Mouse (Mus musculus) CH12.LX (cell line): ENCODE measurements at regions not wholly inside any gene's neighbourhood (a gene's known extent, or its start where the extent isn't known, plus 50 kb on each side); places are given as distances from the start of the nearest gene placed in this dataset.

Source experiments
- DNase-seq: peaks from one replicate; pipeline ENCODE4 v3.0.0-alpha.2; 2013; ENCODE audit errors: extremely low read depth
- H3K27ac ChIP-seq: 2 replicates; pipeline ENCODE4 v1.5.1; 2012; ENCODE audit warnings: low read depth, mild to moderate bottlenecking, control low read depth, moderate library complexity; ENCODE audit not compliant: insufficient read depth
- H3K27me3 ChIP-seq: replicated peaks from 2 replicates; pipeline ENCODE3; 2012; ENCODE audit warnings: inconsistent platforms
- H3K36me3 ChIP-seq, 2 experiments: replicated peaks in 1 of 2; 2 replicates each; pipeline versions ENCODE3 to v1.6.1; 2012; ENCODE audit warnings: inconsistent platforms in 1 of 2, low read length in 1 of 2, mild to moderate bottlenecking in 1 of 2, mixed read lengths in 1 of 2, moderate library complexity in 1 of 2; ENCODE audit not compliant: control insufficient read depth in 1 of 2, insufficient read depth in 1 of 2
- H3K4me1 ChIP-seq, 2 experiments: 2 replicates each; pipeline ENCODE4 v1.6.1; 2012; ENCODE audit warnings: inconsistent platforms in 1 of 2, moderate library complexity in 1 of 2; ENCODE audit not compliant: insufficient read depth in 2 of 2, control insufficient read depth in 1 of 2
- H3K4me2 ChIP-seq: 2 replicates; pipeline ENCODE4 v1.6.1; 2012; ENCODE audit warnings: low read depth, mild to moderate bottlenecking, control low read depth; ENCODE audit not compliant: poor library complexity, insufficient read depth, severe bottlenecking
- H3K4me3 ChIP-seq, 3 experiments: fragments of 150-350 bp in 1 of 3; sonication (generic) in 1 of 3; replicated peaks in 1 of 3; 2 replicates each; pipeline versions ENCODE3 to v1.5.1; 2011 to 2012; ENCODE audit warnings: low read depth in 2 of 3, low read length in 2 of 3, mild to moderate bottlenecking in 2 of 3, moderate library complexity in 2 of 3, control low read depth in 1 of 3, improper control_type of control experiment in 1 of 3, inconsistent platforms in 1 of 3, mixed read lengths in 1 of 3; ENCODE audit not compliant: poor library complexity in 1 of 3
- H3K79me2 ChIP-seq: replicated peaks from 2 replicates; pipeline ENCODE4 v1.6.1; 2012; ENCODE audit warnings: mild to moderate bottlenecking, moderate library complexity; ENCODE audit not compliant: control insufficient read depth, poor library complexity, insufficient read depth, severe bottlenecking; ENCODE audit errors: extremely low read depth
- H3K9ac ChIP-seq: 2 replicates; pipeline ENCODE4 v1.6.1; 2012; ENCODE audit warnings: low read depth, mild to moderate bottlenecking, control low read depth, moderate library complexity; ENCODE audit not compliant: insufficient read depth
- H3K9me3 ChIP-seq: replicated peaks from 2 replicates; pipeline ENCODE3; 2012; ENCODE audit warnings: low read length, inconsistent platforms, mixed read lengths
- CHD1 ChIP-seq: IDR thresholded peaks from 2 replicates; pipeline ENCODE4 v1.6.1; 2012; ENCODE audit warnings: low read depth, low read length, improper control_type of control experiment, inconsistent platforms
- EP300 ChIP-seq: IDR thresholded peaks from 2 replicates; pipeline ENCODE4 v1.6.1; 2011; ENCODE audit warnings: low read length, improper control_type of control experiment
- GABPA ChIP-seq: IDR thresholded peaks from 2 replicates; pipeline ENCODE4 v1.6.1; 2012; ENCODE audit warnings: low read depth, low read length, improper control_type of control experiment, inconsistent platforms; ENCODE audit not compliant: insufficient replicate concordance
- HCFC1 ChIP-seq: IDR thresholded peaks from 2 replicates; pipeline ENCODE4 v1.6.1; 2012; ENCODE audit warnings: low read depth, mild to moderate bottlenecking, inconsistent platforms, low read length, improper control_type of control experiment
- JUND ChIP-seq: conservative IDR thresholded peaks from 2 replicates; pipeline ENCODE4 v1.6.1; 2011; ENCODE audit warnings: low read depth, low read length, improper control_type of control experiment
- KAT2A ChIP-seq: IDR thresholded peaks from 2 replicates; pipeline ENCODE4 v1.6.1; 2012; ENCODE audit warnings: low read length, improper control_type of control experiment, inconsistent platforms; ENCODE audit not compliant: insufficient replicate concordance
- MAFK ChIP-seq: IDR thresholded peaks from 2 replicates; pipeline ENCODE4 v1.6.1; 2011; ENCODE audit warnings: low read length, improper control_type of control experiment; ENCODE audit not compliant: insufficient replicate concordance
- MAZ ChIP-seq: IDR thresholded peaks from 2 replicates; pipeline ENCODE4 v1.6.1; 2012; ENCODE audit warnings: low read depth, mild to moderate bottlenecking, inconsistent platforms, low read length, improper control_type of control experiment, moderate library complexity
- MEF2A ChIP-seq: IDR thresholded peaks from 2 replicates; pipeline ENCODE4 v1.6.1; 2014; ENCODE audit warnings: low read depth, mild to moderate bottlenecking, inconsistent platforms, low read length, improper control_type of control experiment, borderline replicate concordance
- MXI1 ChIP-seq: IDR thresholded peaks from 2 replicates; pipeline ENCODE4 v1.6.1; 2011; ENCODE audit warnings: mild to moderate bottlenecking, low read depth, low read length, improper control_type of control experiment
- MYC ChIP-seq: IDR thresholded peaks from 2 replicates; pipeline ENCODE4 v1.6.1; 2011; ENCODE audit warnings: low read depth, mild to moderate bottlenecking, improper control_type of control experiment, low read length
- NELFE ChIP-seq: IDR thresholded peaks from 2 replicates; pipeline ENCODE4 v1.6.1; 2011; ENCODE audit warnings: low read depth, low read length, improper control_type of control experiment
- NRF1 ChIP-seq: IDR thresholded peaks from 2 replicates; pipeline ENCODE4 v1.6.1; 2014; ENCODE audit warnings: low read depth, mild to moderate bottlenecking, inconsistent platforms, low read length, improper control_type of control experiment, moderate library complexity
- POLR2AphosphoS2 ChIP-seq: IDR thresholded peaks from 2 replicates; pipeline ENCODE4 v1.6.1; 2011; ENCODE audit warnings: low read depth, low read length, improper control_type of control experiment
- RAD21 ChIP-seq: IDR thresholded peaks from 2 replicates; pipeline ENCODE4 v1.6.1; 2011; ENCODE audit warnings: low read depth, mild to moderate bottlenecking, low read length, improper control_type of control experiment, moderate library complexity
- RCOR1 ChIP-seq: conservative IDR thresholded peaks from 2 replicates; pipeline ENCODE4 v1.6.1; 2012; ENCODE audit warnings: low read depth, mild to moderate bottlenecking, inconsistent platforms, low read length, improper control_type of control experiment
- SIN3A ChIP-seq: IDR thresholded peaks from 2 replicates; pipeline ENCODE4 v1.6.1; 2012; ENCODE audit warnings: low read length, improper control_type of control experiment, inconsistent platforms
- SMC3 ChIP-seq: IDR thresholded peaks from 2 replicates; pipeline ENCODE4 v1.6.1; 2011; ENCODE audit warnings: low read depth, low read length, improper control_type of control experiment
- TBP ChIP-seq: conservative IDR thresholded peaks from 2 replicates; pipeline ENCODE4 v1.6.1; 2011; ENCODE audit warnings: low read depth, low read length, improper control_type of control experiment
- UBTF ChIP-seq: IDR thresholded peaks from 2 replicates; pipeline ENCODE4 v1.6.1; 2012; ENCODE audit warnings: low read depth, mild to moderate bottlenecking, inconsistent platforms, low read length, improper control_type of control experiment, moderate library complexity
- USF1 ChIP-seq: IDR thresholded peaks from 2 replicates; pipeline ENCODE4 v1.6.1; 2014; ENCODE audit warnings: low read depth, mild to moderate bottlenecking, inconsistent platforms, low read length, improper control_type of control experiment
- USF2 ChIP-seq: conservative IDR thresholded peaks from 2 replicates; pipeline ENCODE4 v1.6.1; 2011; ENCODE audit warnings: low read depth, low read length, improper control_type of control experiment
- ZC3H11A ChIP-seq: IDR thresholded peaks from 2 replicates; pipeline ENCODE4 v1.6.1; 2012; ENCODE audit warnings: low read depth, mild to moderate bottlenecking, inconsistent platforms, low read length, improper control_type of control experiment
- dilution Hi-C: fragments of 300-500 bp; cut with MboI; formaldehyde crosslinking; loops from 2 replicates; pipeline ENCODE4 v1.14.3; 2020; ENCODE audit warnings: low sequenced_read_pairs; ENCODE audit not compliant: extremely low pct_unique_long_range_greater_than_20kb, extremely low pct_ligation_motif_present
- in situ Hi-C: fragments of 300-500 bp; cut with MboI; formaldehyde crosslinking; loops from 3 replicates; pipeline ENCODE4 v1.14.3; 2019; ENCODE audit warnings: low sequenced_read_pairs, low pct_ligation_motif_present, low pct_unique_long_range_greater_than_20kb, mixed read lengths

GRCm38 (mm10) chr17:81180813-81181424 is 116.0 kb upstream of the Thumpd2 start:
- H3K4me3 ChIP-seq: no peak overlapping the region
- no peak overlapping the region for H3K27ac ChIP-seq
- no peaks in the 10 kb centered on the region for H3K36me3 ChIP-seq
- H3K9me3 ChIP-seq: peaks cover 8% of the 10 kb centered on the region
- dilution Hi-C loops (no loop called here), in situ Hi-C loops (loop anchor here (25.0 kb wide), 1 partner anchor 1781 kb away; no protein-coding TSS in a partner anchor)
- H3K9ac ChIP-seq: no peak overlapping the region
- no peaks in the 10 kb centered on the region for H3K79me2 ChIP-seq
- peaks cover 4% of the 10 kb centered on the region for H3K27me3 ChIP-seq
- no peaks in the 10 kb centered on the region for H3K4me1 ChIP-seq
- H3K4me2 ChIP-seq: no peak overlapping the region
- no peak for DNase-seq
- no peak for TF ChIP-seq RAD21
- TF ChIP-seq MAFK: no peak
- no peak for TF ChIP-seq ZC3H11A
- no peak for TF ChIP-seq KAT2A
- no peak for TF ChIP-seq TBP
- TF ChIP-seq UBTF: no peak
- TF ChIP-seq POLR2AphosphoS2: no peak
- no peak for TF ChIP-seq RCOR1
- TF ChIP-seq HCFC1: no peak
- TF ChIP-seq JUND: no peak
- no peak for TF ChIP-seq MYC
- no peak for TF ChIP-seq GABPA
- no peak for TF ChIP-seq MXI1
- no peak for TF ChIP-seq CHD1
- TF ChIP-seq NELFE: no peak
- TF ChIP-seq USF2: no peak
- no peak for TF ChIP-seq MAZ
- TF ChIP-seq MEF2A: no peak
- TF ChIP-seq NRF1: no peak

GRCm38 (mm10) chr17:81176306-81176705 is 111.4 kb upstream of the Thumpd2 start:
- Histone ChIP-seq H3K27me3 (peaks cover 4% of the 10 kb centered on the region), H3K9me3 (peaks cover 8% of the 10 kb centered on the region), H3K27ac (no peak overlapping the region), H3K79me2 (no peaks in the 10 kb centered on the region), H3K4me1 (no peaks in the 10 kb centered on the region), H3K4me2 (no peak overlapping the region), H3K9ac (no peak overlapping the region), H3K36me3 (no peaks in the 10 kb centered on the region), H3K4me3 (no peak overlapping the region)
- dilution Hi-C loops: no loop called here
- in situ Hi-C loops: loop anchor here (25.0 kb wide), 1 partner anchor 1786 kb away; no protein-coding TSS in a partner anchor
- no peak for TF ChIP-seq ZC3H11A
- TF ChIP-seq EP300: no peak
- TF ChIP-seq NRF1: no peak
- no peak for TF ChIP-seq SMC3
- no peak for TF ChIP-seq RCOR1
- TF ChIP-seq SIN3A: no peak
- TF ChIP-seq USF1: no peak
- no peak for DNase-seq
